ENCODE assay signal across 8 mouse cellular contexts in the genomic region with DNA sequence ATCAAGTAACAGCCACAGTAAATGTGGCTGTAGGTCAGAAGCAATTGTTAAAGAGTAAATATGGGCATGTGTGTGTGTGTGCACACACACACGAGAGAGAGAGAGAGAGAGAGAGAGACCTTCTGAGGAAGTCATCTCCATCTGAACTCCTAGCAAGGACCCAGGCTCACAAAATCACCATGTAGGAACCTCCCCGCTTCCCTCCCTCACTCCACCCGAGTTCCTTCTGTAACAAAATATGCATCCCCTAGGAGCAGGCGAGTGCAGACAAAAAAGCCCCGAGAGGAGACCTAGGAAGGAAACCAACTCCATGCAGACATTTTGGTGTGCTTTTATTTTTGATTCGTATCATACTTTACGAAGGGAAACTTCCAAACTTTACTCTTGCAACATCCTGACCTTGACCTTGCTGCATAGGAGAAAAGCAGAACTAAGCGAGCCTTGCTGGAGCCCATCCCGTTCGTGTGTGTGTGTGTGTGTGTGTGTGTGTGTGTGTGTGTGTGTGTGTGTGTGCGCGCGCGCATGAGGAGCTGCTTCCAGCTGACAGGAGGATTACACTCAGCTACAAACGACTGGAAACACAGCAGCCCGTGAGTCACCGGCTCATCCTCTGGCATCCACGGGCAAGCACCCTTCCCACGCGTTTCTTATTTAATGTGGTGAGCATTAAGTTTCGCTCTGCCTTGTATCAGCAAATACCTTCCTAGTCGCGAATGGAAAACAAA.
DNase-seq lines count a peak whose midpoint lies in the region; ATAC-seq and TF ChIP-seq lines count a peak whose summit lies in the region.

No protein-coding gene starts in this region.

- WGBS in embryonic facial prominence, embryonic 12.5 days: 32% methylated on average over 19 of the region's 23 CpGs
- whole genome bisulfite sequencing in intestine, embryonic 14.5 days: 48% methylated on average over 23 of the region's 23 CpGs
- 44% methylated on average over 23 of the region's 23 CpGs for WGBS in stomach, embryonic 14.5 days
- WGBS in cerebellum, adult 2 months: 71% methylated on average over 23 of the region's 23 CpGs

- peak overlapping the region; percentile 60; the same call in 1 of the 2 replicates for H3K27ac ChIP-seq in embryonic facial prominence, embryonic 12.5 days
- H3K27ac ChIP-seq in intestine, embryonic 14.5 days (ENCODE audit: low read depth): 0 out of 2 replicates have a peak overlapping the region, but pooled peaks have one; percentile 11
- no peak overlapping the region; the same call in 1 of the 2 replicates for H3K27ac ChIP-seq in stomach, embryonic 14.5 days (ENCODE audit: low read length)
- no peak overlapping the region for H3K27ac ChIP-seq in cerebellum, adult 2 months (ENCODE audit: insufficient read depth, low read length)

- TF ChIP-seq POLR2A in cerebellum, adult 2 months (IDR thresholded peaks at IDR 0.05; ENCODE audit: borderline replicate concordance, insufficient read depth, low read length): no peak

- H3K9me3 ChIP-seq in embryonic facial prominence, embryonic 12.5 days: no peaks in the 10 kb centered on the region
- H3K9me3 ChIP-seq in intestine, embryonic 14.5 days (ENCODE audit: control insufficient read depth, low read length): no peaks in the 10 kb centered on the region
- no peaks in the 10 kb centered on the region for H3K9me3 ChIP-seq in stomach, embryonic 14.5 days (ENCODE audit: control insufficient read depth, low read depth, low read length)

- no peak for ATAC-seq in embryonic facial prominence, embryonic 12.5 days (ENCODE audit: insufficient number of reproducible peaks, insufficient read depth, low FRiP score, low TSS enrichment)
- ATAC-seq in intestine, embryonic 14.5 days (replicated peaks; ENCODE audit: low FRiP score, low TSS enrichment, low read depth): no peak
- ATAC-seq in stomach, embryonic 14.5 days (ENCODE audit: insufficient number of reproducible peaks, insufficient read depth, low FRiP score, low read depth): no peak

- peaks cover 14% of the 10 kb centered on the region; the same call in 1 of the 2 replicates for H3K4me1 ChIP-seq in embryonic facial prominence, embryonic 12.5 days
- H3K4me1 ChIP-seq in intestine, embryonic 14.5 days (replicated peaks; ENCODE audit: control insufficient read depth, insufficient read depth, low read length): no peaks in the 10 kb centered on the region
- H3K4me1 ChIP-seq in stomach, embryonic 14.5 days (ENCODE audit: control insufficient read depth, insufficient read depth, low read length): no peaks in the 10 kb centered on the region
- peaks cover 5% of the 10 kb centered on the region for H3K4me1 ChIP-seq in cerebellum, adult 2 months (ENCODE audit: control insufficient read depth, insufficient read depth, low read length)

- no peak overlapping the region for H3K9ac ChIP-seq in embryonic facial prominence, embryonic 12.5 days
- H3K9ac ChIP-seq in intestine, embryonic 14.5 days (ENCODE audit: low read length): no peak overlapping the region
- H3K9ac ChIP-seq in stomach, embryonic 14.5 days (replicated peaks; ENCODE audit: low read depth, low read length): peak overlapping the region; percentile 1; the same call in 1 of the 2 replicates

- no peaks in the 10 kb centered on the region for H3K27me3 ChIP-seq in embryonic facial prominence, embryonic 12.5 days
- H3K27me3 ChIP-seq in intestine, embryonic 14.5 days (replicated peaks; ENCODE audit: control insufficient read depth, insufficient read depth, low read length): no peaks in the 10 kb centered on the region
- no peaks in the 10 kb centered on the region for H3K27me3 ChIP-seq in stomach, embryonic 14.5 days (ENCODE audit: control insufficient read depth, insufficient read depth, low read length)
- H3K27me3 ChIP-seq in cerebellum, adult 2 months (ENCODE audit: control insufficient read depth, insufficient read depth, low read length): no peaks in the 10 kb centered on the region

- TF ChIP-seq CTCF in cerebellum, adult 2 months (IDR thresholded peaks at IDR 0.05; ENCODE audit: borderline replicate concordance, insufficient read depth, low read depth, low read length): no peak

- H3K4me2 ChIP-seq in embryonic facial prominence, embryonic 12.5 days (replicated peaks): peak overlapping the region; percentile 37
- H3K4me2 ChIP-seq in intestine, embryonic 14.5 days (ENCODE audit: low read length): peak overlapping the region; percentile 31
- peak overlapping the region; percentile 31 for H3K4me2 ChIP-seq in stomach, embryonic 14.5 days (replicated peaks; ENCODE audit: low read depth, low read length)

- no peak overlapping the region for H3K4me3 ChIP-seq in embryonic facial prominence, embryonic 12.5 days
- peak overlapping the region; percentile 11; the same call in 1 of the 2 replicates for H3K4me3 ChIP-seq in intestine, embryonic 14.5 days (ENCODE audit: low read depth, low read length)
- peak overlapping the region; percentile 17; the same call in 1 of the 2 replicates for H3K4me3 ChIP-seq in stomach, embryonic 14.5 days (ENCODE audit: low read depth, low read length)
- no peak overlapping the region for H3K4me3 ChIP-seq in cerebellum, adult 2 months (replicated peaks; ENCODE audit: insufficient read depth, low read depth, low read length)

- DNase-seq in left cerebral cortex, adult 11 months (ENCODE audit: low spot score): peak; percentile 34
- no peak for DNase-seq in left cerebral cortex, postnatal 4 days
- peak; percentile 63 for DNase-seq in intestine, embryonic 14.5 days (ENCODE audit: low spot score)
- peak; percentile 64 for DNase-seq in lung, postnatal 10 days
- no peak for DNase-seq in cerebellum, adult 11-12 months
- no peak for DNase-seq in cerebellum, adult 2 months

- H3K36me3 ChIP-seq in embryonic facial prominence, embryonic 12.5 days: peaks cover 17% of the 10 kb centered on the region; the same call in 1 of the 2 replicates
- H3K36me3 ChIP-seq in intestine, embryonic 14.5 days (ENCODE audit: control insufficient read depth, insufficient read depth, low read length): no peaks in the 10 kb centered on the region; the same call in 1 of the 2 replicates
- H3K36me3 ChIP-seq in stomach, embryonic 14.5 days (ENCODE audit: control insufficient read depth, insufficient read depth, low read length): no peaks in the 10 kb centered on the region; the same call in 1 of the 2 replicates

- intact Hi-C loops in left cerebral cortex, postnatal 4 days (cut with DNase I): no loop called here

Comparison
In these comparisons a context has a peak if more than half of its experiments do, and no peak if none do; other contexts are left out.
1. DNase-seq: peak in left cerebral cortex, adult 11 months (single experiment), intestine, embryonic 14.5 days (single experiment) and lung, postnatal 10 days (single experiment); none in left cerebral cortex, postnatal 4 days (single experiment), cerebellum, adult 11-12 months (single experiment) and cerebellum, adult 2 months (0 of 2).
2. H3K27ac ChIP-seq: peak in embryonic facial prominence, embryonic 12.5 days (single experiment) and intestine, embryonic 14.5 days (single experiment); none in stomach, embryonic 14.5 days (single experiment) and cerebellum, adult 2 months (single experiment).
3. H3K4me3 ChIP-seq: peak in intestine, embryonic 14.5 days (single experiment) and stomach, embryonic 14.5 days (single experiment); none in embryonic facial prominence, embryonic 12.5 days (single experiment) and cerebellum, adult 2 months (single experiment).
4. Peak in every context shown above with its lines, with median percentiles within 50 percentile points of each other: H3K4me2 ChIP-seq.